Mouse (Mus musculus): ENCODE measurements around the gene S100g.

The S100g gene

DNA sequence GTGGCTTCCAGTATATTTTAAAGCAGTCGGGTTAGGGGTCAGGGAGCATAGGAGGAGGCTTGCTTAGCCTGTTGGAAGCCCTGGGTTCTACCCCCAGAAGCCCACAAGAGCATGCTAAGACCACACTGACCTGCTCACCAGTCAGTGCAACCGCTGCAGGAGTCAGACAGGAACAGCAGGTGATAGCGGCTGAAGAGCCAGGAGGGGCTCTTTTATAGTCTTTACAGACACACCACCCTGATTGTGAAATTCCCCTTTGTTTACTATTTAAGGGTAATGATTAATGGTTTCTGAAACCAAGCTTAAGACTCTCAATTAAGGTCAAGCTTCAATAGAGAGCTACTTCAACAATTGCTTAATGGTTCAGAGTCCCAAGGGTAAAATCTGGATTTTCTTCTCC, at the start of gene S100g:
S100g (minus strand) TSS at position 217 of the 400 bp plus-strand sequence.
- DNase-seq = no peak

DNA sequence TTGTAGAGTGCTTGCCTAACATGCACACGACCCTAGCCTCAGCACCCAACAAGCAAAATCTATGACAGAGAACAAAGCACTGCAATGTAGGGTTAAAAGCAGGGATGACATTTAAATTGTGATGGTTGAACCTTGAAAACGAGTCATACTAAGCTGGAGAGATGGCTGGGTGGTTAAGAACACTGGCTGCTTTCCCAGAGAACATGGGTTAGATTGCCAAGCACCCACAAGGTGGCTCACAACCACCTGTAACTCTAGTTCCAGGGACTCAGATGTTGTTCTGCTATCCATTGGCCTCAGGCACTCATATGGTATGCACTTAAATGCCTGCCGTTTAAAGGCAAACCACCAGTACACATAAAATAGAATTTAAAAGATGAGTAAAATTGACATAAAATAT, 27.7 kb upstream of the S100g start:
- DNase-seq = no peak

DNA sequence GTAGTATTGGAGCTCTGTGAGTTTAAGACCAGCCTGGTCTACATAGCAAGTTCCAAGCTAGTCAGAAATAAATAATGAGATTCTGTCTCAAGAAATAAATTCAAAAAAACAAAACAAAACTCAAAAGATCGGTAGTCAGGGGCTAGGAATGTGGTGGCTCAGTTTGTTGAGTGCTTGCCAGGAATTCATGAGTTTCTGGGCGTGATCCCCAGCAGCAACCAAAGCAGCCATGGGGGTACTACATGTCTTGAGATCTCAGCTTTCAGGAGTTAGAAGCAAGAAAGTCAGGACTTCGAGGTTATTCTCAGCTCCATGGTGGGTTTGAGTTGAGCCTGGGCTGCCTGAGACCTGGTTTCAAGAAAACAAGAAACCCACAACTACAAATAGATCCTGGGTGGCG, 27.0 kb upstream of the S100g start:
- DNase-seq = no peak

DNA sequence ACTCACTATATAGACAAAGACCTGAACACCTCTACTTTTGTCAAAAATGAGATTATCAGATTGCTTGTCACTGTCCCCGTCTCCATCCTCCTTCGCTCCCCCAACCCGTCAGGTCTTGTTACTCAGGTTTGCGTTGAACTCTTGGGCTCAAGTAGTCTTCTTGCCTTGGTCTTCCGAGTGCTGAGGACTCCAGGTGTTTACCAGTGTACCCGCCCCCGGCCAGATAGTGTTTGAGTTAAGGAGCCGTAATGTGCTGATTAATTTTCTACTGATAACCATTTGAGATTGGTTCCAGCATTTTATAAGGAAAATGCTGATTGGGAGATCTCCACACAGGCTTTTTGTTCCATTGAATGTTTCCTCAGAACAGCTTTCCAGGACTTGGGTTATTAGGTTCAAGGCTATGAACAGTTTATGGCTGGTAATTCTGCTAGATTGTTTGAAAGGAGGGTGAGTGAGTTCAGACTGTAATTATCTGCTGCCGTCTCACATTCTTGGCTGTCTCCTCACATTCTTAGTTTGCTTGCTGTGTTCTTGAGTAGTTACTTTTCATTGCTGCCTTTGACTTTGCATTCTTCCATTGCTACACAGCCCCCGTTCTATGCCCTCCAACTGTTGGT, 22.6 kb upstream of the S100g start:
- DNase-seq = no peak

DNA sequence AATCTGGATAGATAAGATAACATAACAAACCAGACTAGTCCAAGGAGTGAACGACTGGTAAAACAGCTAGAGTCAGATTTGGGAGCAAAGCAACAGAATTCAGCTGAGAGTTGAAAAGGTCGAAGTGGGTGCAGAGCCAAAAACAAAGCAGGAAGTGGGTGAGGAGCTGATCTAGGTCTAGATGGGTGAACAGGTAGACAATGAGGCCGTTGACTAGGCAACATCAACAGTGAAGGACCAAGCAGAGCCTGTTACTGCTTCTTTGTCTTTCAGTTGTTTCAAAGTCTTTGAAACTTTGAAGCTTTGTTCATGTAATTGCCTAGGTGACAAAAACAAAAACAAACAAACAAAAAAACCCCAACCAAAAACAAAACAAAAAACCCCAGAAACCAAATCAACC, 11.8 kb upstream of the S100g start:
- no peak for DNase-seq

DNA sequence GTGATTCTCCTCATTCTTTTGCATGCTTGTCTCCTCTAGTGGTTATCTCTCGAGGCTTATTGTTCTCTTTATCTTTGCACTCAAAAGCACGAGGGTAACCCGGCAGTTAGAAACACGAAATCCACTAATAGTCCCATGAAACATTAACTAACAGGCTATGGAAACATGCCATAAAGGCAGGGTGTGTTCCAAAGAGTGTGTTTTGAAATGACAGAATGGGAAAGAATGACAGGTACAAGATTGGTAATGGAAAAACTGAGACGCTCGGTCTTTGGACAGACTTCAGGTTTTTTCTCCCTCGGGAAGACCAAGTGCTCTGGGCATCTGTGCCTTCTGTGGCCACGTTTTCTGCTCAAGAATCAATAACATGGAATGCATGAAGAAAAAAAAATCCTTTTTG, 3.1 kb upstream of the S100g start:
- no peak for DNase-seq

DNA sequence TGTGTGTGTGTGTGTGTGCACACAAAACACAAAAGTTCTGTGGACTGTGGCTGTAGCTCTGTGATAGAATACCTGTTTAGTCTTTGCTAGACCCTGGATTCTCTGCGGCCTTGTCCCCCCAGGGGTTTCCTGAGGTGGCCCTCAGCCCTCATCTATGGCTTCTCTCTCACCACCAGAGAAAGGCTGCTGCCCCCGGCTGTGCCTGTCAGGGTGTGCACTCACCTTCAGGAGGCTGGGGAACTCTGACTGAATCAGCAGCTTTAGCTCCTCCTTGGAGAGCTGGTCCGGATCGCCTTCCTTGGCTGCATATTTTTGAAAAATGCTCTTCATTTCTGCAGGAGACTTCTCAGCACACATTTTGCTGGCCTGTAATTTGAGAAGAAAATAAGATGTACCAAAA, 559 bp downstream of the S100g start:
- no peak for DNase-seq

DNA sequence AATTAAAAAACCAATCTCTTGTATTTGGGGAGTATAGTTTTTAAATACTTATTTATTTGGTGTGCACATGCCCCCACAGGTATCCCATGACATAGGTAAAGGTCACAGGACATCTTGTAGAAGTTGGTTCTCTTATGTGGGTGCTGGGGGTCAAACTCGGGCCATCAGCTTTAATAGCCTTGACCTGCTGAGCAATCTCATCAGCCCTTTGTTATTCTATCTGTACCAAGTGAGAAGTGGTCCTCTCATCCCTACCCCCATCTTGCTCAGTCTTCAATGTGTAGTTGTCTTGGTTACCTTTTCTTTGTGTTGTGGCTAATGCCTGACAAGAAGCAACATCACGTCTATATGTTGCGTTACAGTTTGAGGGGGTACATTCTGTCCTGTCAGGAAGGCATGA, 6.5 kb downstream of the S100g start:
- DNase-seq = no peak

DNA sequence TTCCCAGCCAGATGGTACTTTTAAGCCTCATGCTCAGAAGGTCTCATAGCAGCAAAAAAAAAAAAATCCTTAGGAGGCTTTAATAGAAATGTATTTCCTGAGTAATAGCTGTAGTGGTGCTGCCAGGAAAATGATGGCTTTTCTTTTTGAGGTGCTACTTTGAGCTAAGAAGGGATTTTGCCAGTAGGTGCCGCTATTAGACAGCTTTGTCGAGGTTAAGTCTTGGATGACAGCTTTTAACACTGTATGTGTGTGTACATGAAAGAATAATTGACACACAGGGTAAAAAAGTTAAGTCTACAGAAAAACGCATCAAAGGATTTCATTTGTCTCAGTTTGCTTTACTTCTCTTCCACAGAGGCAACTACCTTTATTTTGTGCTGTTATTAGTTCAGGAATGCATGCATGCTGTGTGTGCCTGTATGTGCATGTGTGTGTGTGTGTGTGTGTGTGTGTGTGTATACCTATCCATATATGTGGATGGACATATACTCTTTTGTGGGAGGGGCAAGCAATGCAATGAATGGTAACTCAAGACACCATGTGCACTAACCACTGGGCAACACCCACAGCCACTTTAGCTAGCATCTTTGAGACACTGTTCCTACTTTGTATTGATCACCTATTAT, 14.5 kb downstream of the S100g start:
- no peak for DNase-seq

DNA sequence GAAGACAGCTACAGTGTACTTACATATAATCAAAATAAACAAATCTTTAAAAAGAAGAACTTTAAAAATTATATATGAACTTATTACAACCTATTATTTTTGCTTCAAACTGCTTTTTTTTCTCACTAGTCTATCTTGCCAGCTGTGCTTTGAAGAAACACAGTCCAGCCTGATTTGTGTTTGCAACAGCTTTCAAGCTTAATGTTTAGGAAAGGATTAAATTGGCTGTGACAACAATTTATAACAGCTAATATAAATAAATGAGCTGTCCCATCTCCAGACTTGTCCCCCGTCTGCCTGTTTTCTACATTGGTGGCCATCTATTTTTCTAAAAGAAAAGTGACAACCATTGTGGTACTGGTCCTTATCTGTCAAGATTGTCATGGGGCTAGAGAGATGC, 22.4 kb downstream of the S100g start:
- no peak for DNase-seq

DNA sequence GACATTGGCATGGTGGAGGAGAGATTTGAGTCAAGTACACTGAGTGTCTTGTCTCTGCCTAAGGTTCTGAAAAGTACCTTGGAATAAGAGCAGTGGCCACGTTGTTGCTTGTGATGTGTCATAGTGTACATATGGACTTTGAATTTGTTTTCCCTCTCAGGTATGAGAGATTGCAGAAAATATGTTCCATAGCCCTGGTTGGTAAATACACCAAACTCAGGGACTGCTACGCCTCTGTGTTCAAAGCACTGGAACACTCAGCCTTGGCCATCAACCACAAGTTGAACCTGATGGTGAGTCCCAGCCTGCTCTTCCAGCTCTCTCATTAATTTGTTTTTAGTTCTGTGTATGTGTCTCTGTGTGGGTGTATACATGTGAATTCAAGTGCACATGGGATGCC, 32.9 kb downstream of the S100g start:
- DNase-seq = no peak

DNA sequence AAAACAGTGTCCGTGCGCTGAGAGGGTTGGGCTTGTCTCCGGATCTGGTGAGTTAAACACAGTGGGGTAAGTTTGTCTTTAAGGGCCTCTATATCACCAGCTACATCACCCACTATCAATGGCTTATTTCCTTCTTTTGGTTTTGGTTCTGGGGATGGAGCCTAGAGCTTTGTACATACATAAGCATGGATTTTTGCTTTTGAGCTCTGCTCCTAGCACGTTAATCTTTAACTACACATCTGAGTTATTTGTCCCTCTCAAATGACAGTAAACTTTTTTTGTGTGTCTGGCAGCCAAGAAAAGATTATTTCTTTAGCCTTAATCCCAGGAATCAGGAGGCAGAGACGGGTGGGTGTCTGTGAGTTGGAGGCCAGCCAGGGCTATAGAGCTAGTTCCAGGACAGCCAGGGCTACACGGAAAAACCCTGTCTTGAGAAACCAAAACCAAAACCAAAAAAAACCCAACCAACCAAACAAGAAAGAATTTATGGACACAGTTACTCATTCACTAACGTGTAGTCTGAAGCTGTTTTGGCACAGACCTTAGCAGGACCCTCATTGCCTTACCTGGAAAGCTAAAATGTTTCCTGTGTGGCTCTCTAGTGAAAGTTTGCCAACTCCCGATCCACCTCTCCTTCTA, 42.8 kb downstream of the S100g start:
- no peak for DNase-seq

DNA sequence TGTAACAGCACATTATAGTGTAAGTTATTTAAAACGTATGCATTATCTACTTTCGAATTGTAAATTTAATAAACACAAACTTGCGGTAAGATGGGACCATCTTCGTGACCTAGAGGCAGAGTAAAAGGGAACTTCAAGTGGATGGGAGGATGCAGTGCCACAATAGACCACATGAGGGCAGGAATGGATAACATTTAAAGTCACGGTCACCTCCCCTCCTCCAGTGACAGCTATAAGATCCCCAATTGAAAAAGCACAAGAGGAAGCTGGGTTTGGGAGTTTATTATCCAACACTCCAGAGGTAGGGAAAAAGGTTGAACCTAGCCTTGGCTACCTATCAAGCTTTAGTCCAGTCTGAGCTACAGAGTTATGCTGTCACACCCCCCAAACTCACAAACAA, 48.7 kb downstream of the S100g start:
- peak; percentile 16 for DNase-seq

DNA sequence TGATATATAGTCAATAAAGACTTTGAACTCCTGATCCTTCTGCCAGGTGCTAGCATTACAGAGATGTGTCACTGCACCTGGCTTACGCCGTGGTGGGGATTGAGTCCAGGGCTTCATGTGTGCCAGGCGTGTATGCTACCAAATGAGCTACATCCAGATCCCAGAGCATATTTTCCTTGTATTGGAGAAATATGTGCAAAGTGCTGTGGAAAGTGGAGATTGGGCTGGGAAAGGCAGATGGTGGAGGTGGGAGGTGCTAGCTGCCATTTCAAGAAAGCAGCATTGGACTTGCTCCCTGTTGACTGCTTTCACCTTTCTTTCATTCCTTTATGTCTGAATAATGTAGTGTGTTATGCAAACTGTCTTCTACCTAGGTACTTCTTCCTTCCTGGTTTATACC, 50.7 kb downstream of the S100g start:
- DNase-seq = no peak

Measured in kidney, adult 11 months (tissue).